Mouse (Mus musculus) heart, postnatal 0 days (tissue): ENCODE measurements around the gene Snx12.

Experiments used
- CTCF ChIP-seq: IDR thresholded peaks from 2 replicates; pipeline ENCODE4 v1.5.1; 2016; ENCODE audit warnings: antibody characterized with exemption, control low read depth, low read depth
- EP300 ChIP-seq: IDR thresholded peaks from 2 replicates; pipeline ENCODE4 v1.6.1; 2016; ENCODE audit warnings: antibody characterized with exemption, low read depth

- TF ChIP-seq CTCF: no peak
- TF ChIP-seq EP300: no peak
These were observed 64.9 kb downstream of the Snx12 start for GRCm38 (mm10) chrX:101157488-101157887.
